Mouse (Mus musculus) spleen, postnatal 10 days (tissue): ENCODE measurements around the gene Zfp711.

Source experiments
- DNase-seq, 2 experiments: peaks; one replicate each; pipeline ENCODE4 v3.0.0; 2021 to 2022; ENCODE audit warnings: low spot score in 2 of 2

Zfp711 gene

GRCm38 (mm10) chrX:112600511-112601305, at the start of gene Zfp711:
Gene Zfp711 (plus strand): TSS chrX:112600526.
- peak in 1 of 2 experiments; percentile 10 for DNase-seq

- no peak for DNase-seq
These were observed 32.6 kb upstream of the Zfp711 start for GRCm38 (mm10) chrX:112567716-112568115.

GRCm38 (mm10) chrX:112601306-112602120, 1.2 kb downstream of the Zfp711 start:
- DNase-seq: no peak

- DNase-seq: no peak
These were observed 75.2 kb downstream of the Zfp711 start for GRCm38 (mm10) chrX:112675525-112675924.

GRCm38 (mm10) chrX:112680605-112681004, 80.3 kb downstream of the Zfp711 start:
- no peak for DNase-seq
